Mouse (Mus musculus) urinary bladder, postnatal 25 days (tissue): ENCODE data around the gene Hcls1.

Source experiments
- DNase-seq: peaks from one replicate; pipeline ENCODE4 v3.0.0; 2022; ENCODE audit warnings: low spot score

The Hcls1 gene

GRCm38 (mm10) chr16:36930231-36931136, 4.3 kb upstream of the Hcls1 start:
- DNase-seq, result no peak

- no peak for DNase-seq
Measured at GRCm38 (mm10) chr16:36931381-36931780, 3.4 kb upstream of the Hcls1 start.

DNA sequence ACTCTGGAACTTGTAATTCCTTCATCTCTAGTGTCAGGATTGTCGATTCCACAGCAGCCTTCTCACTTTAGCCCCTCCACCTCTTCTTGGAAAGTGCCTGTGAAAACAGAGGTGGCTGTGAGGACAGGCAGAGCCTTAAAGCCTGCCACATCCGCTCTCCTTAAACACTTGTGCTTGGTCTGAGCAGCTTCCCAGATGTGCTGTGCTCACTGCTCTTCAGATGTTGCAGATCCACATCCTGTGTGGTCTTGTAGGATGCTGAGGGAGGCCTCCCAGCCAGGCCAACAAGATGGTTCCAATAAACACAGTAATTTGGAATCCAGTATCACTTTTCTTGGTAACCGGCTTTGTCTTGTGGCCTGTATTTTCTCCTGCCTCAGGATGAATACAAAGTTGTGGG, 2.8 kb upstream of the Hcls1 start:
- DNase-seq, result no peak

- DNase-seq, result no peak
Measured at GRCm38 (mm10) chr16:36932546-36932945, 2.2 kb upstream of the Hcls1 start.

DNA sequence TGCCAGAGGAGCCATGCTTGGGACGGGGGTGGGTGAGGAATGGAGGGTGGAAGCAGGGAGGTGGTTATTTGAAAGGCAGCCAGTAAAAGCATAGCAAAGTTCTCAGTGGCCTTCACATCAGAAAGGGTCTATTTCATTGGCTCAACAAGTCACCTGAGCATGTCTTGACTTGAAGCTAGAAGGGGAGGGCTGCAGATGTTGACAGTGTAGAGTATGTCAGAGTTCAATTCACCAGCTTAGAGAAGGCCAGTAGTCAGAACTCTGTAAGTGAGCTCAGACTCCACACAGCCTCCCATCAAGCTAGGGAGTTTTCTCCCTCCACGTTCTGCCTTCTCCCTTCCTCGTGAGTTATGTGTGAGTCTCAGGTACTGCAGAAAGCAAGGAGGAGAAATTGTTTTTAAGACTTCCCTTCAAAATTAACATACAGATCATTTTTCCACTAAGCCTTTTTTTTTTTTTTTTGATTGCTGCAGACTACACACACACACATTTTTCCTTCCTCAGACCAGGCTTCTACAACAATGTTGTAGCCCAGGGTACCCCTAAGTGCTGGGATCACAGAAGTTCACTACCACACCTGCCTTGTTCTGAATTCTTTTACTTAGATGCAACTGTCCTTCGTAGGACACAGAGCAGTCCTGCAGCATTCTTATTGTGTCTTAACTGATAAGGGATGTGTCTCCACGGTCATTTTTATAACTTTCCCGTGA, 497 bp upstream of the Hcls1 start:
- peak; percentile 16 for DNase-seq

DNA sequence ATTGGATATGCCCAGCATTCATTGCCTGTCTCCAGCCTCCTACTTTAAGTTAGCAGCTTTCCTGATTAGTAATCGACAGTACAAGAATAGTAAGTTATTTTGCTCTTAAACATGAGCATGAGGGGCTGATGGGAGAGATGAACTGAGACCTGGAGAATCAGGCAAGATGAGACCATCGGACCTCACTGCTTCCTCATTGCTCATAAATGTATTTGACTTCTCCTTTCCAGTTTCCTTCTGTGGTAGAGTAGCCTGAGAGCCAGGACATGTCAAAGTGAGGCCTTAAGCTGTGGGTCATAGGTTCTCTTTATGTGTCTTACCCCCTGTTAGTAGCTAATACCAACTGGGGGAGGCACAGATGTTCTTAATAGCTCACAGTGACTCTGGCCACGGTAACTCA, 1.0 kb downstream of the Hcls1 start:
- no peak for DNase-seq

- no peak for DNase-seq
Measured at GRCm38 (mm10) chr16:36941137-36941727, 6.4 kb downstream of the Hcls1 start.

DNA sequence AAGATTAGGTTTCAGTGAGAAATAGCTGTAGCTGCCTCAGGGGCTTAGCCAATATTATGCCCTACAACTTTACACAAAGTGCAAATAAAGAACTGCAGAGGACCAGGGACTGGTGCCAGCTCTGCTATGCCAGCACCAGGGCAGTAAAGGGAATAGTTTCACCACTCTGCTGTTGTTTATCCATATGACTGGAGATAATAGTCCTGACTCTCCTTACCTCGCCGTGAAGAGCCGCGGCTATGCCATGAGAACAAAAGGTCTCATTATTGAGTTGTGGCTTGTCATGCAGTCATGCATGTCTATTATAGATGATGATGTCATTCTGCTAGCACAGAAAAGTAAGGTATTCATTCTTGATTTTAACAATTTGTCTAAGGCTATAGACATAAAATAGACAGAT, 7.1 kb downstream of the Hcls1 start:
- DNase-seq, result no peak

- DNase-seq, result no peak
Measured at GRCm38 (mm10) chr16:36943591-36943990, 8.8 kb downstream of the Hcls1 start.

DNA sequence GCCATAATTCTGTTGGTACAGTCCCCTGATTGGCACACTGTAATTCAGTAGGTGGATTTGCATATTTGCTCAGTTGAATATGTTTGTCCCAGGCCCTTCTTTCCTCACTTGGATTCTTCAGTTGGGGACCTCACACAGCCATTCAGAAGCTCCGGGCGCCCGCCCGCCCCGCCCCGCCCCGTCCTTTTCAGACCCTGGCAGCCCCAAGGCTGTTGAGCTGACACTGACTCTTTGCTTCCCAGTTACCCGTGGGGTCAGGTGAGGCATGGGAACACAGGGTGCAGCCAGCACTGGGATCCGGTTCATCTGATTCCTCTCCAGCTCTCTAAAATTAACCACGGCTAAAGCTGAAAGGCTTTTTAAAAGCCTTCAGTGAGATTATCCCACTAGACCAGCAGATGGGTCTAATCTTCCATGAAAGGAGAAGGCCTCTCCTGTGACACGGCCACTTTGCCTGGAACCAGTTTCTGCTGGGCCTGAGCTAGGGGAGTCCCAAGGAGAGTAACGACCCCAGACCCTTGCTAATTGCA, 10.2 kb downstream of the Hcls1 start:
- no peak for DNase-seq

- no peak for DNase-seq
Measured at GRCm38 (mm10) chr16:36946459-36947159, 11.8 kb downstream of the Hcls1 start.

DNA sequence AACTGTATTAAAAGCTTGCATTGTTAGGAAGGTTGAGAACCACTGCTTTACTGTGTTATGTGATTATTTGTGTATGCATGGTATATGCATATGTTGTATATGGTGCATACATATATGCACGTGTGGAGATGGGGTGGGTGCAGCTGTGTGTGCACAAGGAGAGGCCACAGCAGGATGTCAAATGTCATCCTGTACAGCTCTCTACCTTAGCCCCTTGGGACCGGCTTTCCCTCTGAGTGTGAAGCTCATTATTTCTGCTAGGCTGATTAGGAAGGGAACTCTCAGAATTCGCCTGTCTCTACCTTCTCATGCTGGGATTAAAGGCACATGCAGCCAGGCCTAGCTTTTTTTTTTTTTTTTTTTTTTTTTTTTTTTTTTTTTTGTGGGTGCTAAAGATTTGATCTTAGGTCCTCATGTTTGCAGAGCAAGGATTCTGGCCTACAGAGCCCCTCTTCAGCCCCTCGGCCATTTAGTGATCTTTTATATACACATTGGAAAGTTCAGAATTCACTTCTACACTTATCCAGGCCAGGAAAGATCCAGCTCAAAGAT, 12.9 kb downstream of the Hcls1 start:
- DNase-seq, result no peak

- no peak for DNase-seq
Measured at GRCm38 (mm10) chr16:36949614-36950336, 15.0 kb downstream of the Hcls1 start.

DNA sequence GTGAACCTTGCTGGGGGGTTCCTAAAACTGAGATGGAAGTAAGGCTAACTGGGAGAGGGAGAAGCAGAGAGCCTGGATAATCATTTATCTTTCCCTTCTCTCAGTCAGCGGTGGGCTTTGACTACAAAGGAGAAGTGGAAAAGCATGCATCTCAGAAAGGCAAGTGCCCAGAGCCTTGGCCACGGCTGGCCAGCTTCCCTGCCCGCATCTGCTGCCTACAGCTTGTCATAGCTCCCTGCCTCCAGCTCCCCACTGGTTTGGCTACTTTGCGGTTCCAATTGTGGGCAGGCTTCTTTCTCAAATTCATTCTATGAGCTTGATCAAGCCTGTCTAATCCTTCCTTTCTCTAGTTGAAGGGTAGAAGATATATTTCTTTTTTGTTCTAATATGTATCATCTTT, 16.2 kb downstream of the Hcls1 start:
- no peak for DNase-seq

DNA sequence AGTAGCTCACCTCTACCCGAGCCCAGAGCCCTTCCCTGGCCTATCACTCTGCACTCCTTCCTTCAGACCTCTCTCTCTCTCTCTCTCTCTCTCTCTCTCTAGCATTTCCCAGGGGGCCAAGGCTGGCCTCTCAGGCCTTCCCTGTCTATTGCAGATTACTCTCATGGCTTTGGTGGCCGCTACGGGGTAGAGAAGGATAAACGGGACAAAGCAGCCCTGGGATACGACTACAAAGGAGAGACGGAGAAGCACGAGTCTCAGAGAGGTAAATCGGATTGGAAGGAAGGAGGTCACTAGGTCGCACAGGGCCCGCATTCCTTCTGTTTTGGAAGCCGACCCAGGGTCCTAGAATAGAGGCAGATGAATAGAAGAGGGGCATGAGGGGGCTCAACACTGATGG, 20.3 kb downstream of the Hcls1 start:
- DNase-seq, result no peak

DNA sequence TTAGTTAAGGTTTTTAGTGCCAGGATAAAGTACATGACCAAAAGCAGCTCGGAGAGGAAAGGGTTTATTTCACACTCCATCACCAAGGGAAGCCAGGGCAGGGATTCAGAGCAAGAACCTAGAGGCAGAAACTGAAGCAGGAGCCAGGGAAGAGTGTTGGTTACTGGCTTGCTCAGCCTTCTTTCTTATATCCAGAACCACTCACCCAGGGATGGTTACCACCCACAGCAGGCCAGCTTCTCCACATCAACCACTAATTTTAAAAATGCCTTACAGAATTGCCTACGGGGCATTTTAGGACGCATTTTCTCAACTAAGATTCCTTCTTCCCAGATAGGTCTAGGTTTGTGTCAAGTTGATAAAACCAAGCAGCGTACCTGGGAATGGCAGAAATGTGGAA, 28.6 kb downstream of the Hcls1 start:
- no peak for DNase-seq

DNA sequence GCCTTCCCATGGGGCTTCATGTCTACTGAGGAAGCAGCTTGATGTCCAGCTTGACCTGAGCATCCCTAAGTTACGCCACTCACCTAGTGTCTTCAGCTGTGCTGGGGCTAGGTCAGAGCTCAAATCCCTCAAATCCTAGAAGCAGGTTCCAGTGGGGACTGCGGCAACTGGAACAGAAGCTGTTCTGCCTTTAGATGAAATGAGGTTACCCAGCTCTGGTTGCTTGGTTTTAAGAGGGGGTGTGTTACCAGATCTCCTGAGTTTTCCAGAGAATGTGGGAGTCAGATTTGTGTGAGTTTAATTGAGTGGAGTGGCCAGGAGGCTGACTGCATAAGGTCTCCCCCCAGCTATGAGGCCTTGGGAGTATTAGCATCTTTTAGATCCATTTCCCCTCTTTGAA, 44.3 kb downstream of the Hcls1 start:
- DNase-seq, result no peak

DNA sequence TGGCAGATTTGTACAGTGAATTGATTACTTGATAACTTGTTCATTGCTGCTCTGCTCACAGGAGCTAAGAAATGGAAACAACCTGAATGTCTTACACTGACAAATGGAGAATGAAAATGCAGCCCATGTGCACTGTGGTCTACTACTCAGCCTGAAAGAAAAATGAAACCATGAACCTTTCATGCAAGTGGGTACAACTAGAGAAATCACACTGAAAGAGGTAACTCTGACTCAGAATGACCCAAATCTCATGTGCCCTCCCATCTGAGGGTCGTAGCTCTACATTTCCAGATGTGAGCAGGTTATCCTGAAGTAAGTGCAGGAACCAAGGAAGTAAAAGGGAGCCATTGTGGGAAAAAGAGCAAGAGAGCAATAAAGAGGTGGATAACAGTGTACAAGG, 49.0 kb downstream of the Hcls1 start:
- DNase-seq, result no peak

- no peak for DNase-seq
Measured at GRCm38 (mm10) chr16:36985636-36986042, 50.9 kb downstream of the Hcls1 start.

GRCm38 (mm10) chr16:36987399-36987798, 52.6 kb downstream of the Hcls1 start:
- DNase-seq, result no peak

- no peak for DNase-seq
Measured at GRCm38 (mm10) chr16:36988066-36988465, 53.3 kb downstream of the Hcls1 start.
